Mouse (Mus musculus): ENCODE measurements around the gene Sytl5.

Gene Sytl5

DNA sequence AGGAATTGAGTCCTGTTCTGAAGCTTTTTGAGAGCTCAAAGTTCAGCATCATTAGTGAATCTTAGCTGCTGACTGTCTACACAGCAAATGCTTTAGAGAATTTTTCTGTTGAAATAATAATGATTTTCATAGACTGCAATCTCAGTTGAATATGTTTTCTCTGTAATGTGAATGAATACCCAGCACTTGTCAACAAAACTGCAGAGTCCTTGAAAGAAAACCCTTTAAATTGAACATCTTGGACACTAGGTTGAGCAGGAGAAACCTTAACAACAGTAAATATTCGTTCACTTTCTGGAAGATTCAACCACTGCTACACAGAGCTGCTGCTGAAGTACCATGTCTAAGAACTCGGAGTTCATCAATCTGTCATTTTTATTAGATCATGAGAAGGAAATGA is at the start of gene Sytl5:
Gene Sytl5 (plus strand): TSS at position 301 of the 400 bp plus-strand sequence.
- in situ Hi-C loops (cut with MboI, MseI): no loop called here

DNA sequence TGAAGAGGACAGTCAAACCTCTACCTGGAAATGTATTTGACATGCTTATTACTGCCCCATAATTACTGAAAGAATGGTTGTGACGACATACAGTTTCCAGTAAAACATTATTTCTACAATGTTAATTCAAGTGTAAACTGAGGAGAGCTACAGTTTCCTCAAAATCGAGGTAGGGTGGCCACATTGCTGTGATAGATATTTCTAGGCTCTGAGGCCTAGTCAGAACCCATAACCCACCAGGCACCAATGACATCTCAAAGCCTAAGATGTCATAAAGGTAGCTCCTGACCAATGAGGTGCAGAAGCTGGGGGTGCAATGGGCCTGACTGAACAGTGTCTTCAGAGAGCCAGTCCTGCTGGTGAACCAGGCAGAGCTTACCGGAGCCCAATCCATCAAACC is 38.8 kb upstream of the Sytl5 start, which contains the start of gene Hypm:
Gene Hypm (plus strand): TSS at position 301 of the 400 bp plus-strand sequence.
- in situ Hi-C loops (cut with MboI, MseI): no loop called here

DNA sequence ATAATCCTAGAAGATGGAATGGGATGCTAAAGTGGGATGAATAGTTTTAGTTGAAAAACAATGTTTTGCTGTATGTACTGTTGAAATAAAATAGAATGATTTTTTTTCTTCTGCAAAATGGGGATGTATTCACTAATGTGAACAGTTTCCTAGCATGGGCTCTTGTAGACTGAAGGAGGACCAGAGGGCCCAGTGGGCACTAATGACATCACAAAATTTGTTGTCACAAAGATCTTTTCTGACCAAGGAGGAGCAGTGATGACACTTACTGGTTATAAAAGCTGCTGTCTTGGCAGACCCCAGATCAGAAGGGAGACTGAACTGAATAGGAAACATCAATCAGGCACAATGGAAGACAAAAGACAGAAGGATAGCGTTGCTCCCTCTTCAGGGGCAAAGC is 36.0 kb upstream of the Sytl5 start, which contains the start of gene H2al3:
Gene H2al3 (plus strand): TSS at position 301 of the 400 bp plus-strand sequence.
- in situ Hi-C loops (cut with MboI, MseI): no loop called here

DNA sequence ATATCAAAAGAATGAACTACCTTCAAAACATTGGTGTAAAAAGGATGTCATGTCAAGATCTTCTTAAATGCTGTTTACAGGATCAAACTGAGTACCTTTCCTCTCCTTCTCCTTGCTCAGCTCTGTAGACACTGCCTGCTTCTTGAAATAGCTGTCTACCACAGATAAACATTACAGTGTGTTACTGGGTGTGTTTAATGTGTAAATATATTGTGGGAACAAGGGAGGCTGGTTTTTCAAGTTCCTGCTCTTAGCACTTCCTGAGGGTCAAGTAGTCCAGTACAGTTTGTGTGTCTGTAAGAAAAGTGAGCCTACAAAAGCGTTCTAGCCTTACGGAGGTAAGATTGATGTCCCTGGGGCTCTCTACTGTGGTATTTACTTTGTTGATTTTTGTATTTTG is 23.6 kb upstream of the Sytl5 start:
- in situ Hi-C loops (cut with MboI, MseI): no loop called here

DNA sequence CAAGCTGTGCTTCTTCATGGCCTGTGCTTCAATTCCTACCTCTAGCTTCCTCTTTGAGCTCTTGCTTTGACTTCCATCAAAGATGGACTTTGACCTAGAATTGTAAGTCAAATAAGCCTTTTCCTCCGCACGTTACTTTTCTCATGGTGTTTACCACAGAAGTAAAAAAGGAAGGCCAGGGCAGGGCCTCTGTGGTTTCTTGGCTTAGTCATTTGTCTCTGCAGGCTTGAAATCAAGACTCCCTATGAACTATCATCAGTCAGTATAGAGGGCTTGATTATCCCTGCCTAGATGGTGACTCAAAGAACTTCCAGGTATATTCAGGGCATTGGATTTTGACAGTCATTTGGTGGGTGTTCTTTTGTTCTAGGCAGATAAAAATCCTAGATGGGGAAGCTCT is 9.9 kb upstream of the Sytl5 start:
- in situ Hi-C loops (cut with MboI, MseI): no loop called here

DNA sequence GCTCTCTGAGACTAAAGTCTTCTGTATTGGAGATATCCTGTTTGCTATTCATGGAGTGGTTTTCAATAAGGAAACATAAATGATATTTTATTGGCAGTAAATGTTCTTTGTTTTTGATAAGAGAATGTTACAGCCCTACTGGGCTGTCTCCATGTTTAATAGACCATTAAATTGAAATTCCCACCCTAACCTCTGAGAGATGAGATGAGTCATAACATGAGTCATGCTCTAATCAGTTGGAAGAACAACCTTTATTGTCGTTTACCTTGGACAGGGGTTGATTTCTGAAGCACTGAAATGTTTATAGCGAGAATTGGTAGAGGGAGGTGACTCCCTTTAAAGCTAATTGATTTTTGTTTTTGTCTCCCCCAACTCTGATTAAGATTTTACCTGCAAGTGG is 24.1 kb downstream of the Sytl5 start:
- in situ Hi-C loops (cut with MboI, MseI): no loop called here

DNA sequence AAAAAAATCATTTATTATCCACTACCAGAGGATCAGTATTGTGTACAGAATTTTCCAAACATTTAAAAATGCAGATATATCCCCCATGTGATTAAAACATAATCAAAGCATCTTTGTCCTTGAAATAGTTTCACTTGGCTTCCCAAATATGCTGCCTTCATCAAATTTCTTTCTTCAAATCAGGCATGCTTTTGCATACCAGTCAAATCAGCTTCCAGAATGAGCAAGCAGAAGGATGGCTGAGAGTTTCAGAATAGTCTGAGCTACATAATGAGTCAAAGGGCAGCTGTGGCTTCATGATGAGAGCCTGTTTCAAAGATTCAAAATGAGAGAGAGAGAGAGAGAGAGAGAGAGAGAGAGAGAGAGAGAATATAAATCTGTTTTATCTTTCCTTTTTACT is 48.4 kb downstream of the Sytl5 start:
- in situ Hi-C loops (cut with MboI, MseI): no loop called here

DNA sequence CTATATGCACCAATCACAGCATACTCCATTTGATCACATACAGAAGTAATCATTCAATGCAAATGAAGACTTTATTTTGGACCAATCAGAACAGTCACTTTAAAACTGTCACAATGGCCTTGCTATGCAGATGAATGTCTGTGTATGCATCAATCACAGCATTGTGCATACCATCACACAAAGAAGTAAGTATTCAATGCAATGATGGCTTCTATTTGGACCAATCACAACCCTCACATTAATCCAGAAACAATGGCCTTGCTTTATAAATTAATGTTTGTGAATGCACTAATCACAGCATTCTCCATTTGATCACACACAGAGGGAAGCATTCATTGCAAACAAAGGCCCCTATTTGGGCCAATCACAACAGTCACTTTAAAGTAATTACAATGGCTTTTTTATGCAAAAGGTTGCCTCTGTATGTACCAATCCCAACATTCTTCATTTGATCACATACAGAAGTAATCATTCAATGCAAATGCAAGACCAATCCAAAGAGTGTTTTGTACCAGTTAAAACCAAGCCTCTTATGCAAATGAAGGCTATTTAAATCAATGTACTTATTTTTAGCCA is 98.8 kb downstream of the Sytl5 start:
- in situ Hi-C loops (cut with MboI, MseI): no loop called here

DNA sequence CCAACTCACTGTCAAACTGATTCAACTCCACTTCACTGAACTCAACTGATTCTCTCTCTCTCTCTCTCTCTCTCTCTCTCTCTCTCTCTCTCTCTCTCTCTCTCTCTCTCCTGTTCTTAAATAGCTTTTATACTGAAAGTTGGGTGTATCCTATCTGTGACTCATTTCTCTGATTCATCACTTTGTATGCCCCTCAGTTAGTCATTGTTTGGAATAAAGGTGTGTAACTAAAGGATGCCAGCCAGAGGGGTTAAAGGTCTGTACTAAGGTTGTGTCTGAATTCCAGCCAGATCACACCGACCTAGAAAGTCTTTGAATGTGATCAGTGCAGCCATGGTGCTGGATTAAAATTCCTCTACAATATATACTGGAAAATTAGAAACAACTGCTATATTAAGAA is 115.3 kb downstream of the Sytl5 start:
- in situ Hi-C loops (cut with MboI, MseI): no loop called here

DNA sequence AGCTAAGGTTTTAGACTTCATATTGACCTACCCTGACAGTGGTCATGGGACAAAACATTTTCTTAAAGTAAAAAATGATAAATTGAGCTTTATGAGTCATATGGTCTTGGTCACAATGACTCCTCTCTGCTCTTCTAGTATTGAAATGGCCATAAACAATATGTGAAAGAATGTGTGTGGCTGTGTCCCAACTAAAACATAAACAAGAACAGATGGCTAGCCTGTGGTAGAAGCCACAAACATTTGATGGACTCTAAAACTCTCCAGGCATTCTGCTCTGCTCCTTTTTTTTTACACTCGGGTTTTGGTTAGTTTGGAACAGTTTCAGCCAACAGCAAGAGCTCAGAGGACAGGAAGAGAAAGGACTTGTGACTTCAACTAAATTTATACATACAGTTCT is 120.5 kb downstream of the Sytl5 start:
- in situ Hi-C loops (cut with MboI, MseI): no loop called here

DNA sequence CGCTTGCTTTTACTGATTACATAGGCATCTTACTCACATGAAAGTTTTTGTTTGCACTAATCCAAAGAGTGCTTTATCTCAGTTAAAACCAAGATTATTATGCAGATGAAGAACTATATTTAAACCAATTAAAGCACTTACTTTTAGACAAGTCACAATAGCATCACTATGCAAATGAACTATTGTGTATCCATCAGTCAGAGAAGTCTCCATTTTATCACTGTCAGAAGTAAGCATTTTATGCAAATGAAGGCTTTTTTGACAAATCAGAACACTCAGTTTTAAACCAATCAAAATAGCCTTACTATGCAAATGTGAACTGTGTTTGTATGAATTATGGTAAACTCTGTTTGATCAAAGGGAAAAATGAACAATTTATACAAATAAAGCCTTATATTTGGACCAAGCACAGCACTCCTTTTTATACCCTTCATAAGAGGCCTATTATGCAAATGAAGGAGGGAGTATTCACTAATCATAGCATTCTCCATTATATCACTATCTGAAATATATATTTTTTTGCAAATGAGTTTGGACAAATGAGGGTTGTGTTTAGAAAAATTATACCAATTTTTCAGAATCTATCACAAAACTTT is 122.4 kb downstream of the Sytl5 start:
- in situ Hi-C loops (cut with MboI, MseI): no loop called here

DNA sequence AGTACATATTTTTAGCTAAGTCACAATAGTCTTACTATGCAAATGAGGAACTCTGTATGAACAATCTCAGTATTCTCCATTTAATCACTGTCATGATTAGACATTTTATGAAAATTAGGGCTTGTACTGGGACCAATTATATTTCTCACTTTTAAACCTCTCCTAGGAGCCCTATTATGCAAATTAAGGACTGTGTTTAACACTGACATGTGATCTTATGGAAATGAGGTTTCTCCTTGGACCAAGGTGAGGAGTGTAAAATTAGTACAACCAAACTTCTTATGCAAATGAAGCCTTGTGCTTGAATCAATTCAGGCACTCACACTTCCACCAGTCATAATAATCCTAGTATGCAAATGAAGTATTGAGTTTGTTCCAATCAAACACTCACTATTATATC is 124.8 kb downstream of the Sytl5 start:
- in situ Hi-C loops (cut with MboI, MseI): no loop called here

DNA sequence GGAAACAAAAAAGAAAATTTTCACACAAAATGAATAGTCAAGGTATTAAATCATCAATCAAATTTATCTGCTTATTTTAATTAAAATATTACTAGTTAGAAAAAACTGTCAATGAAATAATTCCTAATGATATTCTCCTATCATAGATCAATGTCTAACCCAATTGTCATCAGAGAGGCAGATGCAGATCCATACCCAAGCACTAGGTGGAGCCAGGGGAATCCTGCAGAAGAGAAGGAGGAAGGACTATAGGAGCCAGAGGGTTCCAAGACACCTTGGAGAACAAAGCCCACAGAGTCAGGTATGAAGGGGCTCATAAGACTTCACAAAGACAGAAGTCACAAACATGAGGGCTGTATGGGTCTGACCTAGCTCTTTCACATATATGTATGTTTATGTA is 149.2 kb downstream of the Sytl5 start:
- in situ Hi-C loops (cut with MboI, MseI): no loop called here
